Mouse (Mus musculus): ENCODE results near the gene Olfr1490.
"Not testable (repeated sequence)": the region's sequence is repeated elsewhere in the genome, so short reads cannot be mapped to it uniquely, and the experiment has no call there.

The Olfr1490 gene

DNA sequence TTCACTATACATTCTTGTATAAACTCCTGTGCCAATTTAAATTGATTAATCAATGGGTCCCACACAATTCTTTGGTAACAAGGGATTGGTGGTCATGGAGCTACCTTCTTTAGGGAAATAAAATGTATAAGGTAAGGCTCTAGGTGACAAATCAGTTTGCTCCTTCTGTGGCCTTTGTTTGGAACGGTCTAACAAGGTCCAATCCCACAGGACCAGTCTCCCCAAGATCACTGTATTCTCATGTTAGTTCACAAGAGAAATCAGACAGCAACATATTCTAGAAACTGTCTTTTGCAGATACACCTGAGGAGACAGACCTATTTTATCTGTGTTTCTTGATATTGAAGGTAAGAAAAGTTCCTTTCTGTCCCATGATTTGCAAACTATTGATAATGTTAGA is at the start of gene Olfr1490:
Gene Olfr1490 (plus strand): TSS at position 301 of the 400 bp plus-strand sequence.
- no peak for ATAC-seq (ENCODE audit: insufficient number of reproducible peaks, low FRiP score, low TSS enrichment)

DNA sequence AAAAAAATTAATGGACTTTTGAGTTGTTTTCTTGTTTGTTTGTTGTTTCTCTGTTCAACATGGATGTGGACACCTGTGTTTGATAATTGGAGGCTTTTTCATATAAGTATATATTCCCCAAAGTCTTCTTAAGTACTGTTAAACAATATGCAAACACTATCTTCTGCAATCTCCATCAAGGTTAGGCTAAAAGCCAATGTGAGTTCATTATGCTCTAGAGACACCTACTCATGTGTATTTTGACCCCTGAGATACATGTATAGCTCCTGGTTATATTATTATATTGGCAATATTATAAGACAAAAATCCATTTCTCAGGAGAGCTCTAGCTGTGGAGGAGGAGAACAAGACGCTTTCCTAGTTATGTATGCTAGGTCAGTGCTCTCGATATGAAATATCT is 33.8 kb upstream of the Olfr1490 start, which contains the start of gene Olfr1487:
Gene Olfr1487 (plus strand): TSS at position 301 of the 400 bp plus-strand sequence.
- ATAC-seq (ENCODE audit: insufficient number of reproducible peaks, low FRiP score, low TSS enrichment) = not testable (repeated sequence)

DNA sequence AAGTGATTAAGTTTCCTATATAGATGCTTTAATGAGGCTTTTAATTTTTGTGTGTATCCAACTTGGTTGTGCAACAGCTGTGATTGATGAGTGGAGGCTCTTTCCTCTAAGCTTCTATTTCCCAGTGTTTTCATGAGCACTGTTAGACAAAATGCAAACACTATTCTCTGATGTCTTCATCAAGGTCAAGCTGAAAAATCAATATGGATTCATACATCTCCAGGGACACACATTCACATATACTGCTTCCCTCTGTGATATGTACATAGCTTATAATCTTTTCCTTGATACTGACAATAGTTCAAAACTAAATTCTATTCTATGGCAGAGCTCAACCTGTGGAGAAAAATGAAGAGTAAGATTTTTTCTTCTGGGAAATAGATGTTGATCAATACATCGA is 19.6 kb upstream of the Olfr1490 start, which contains the start of gene Olfr1489:
Gene Olfr1489 (plus strand): TSS at position 301 of the 400 bp plus-strand sequence.
- no peak for ATAC-seq (ENCODE audit: insufficient number of reproducible peaks, low FRiP score, low TSS enrichment)

DNA sequence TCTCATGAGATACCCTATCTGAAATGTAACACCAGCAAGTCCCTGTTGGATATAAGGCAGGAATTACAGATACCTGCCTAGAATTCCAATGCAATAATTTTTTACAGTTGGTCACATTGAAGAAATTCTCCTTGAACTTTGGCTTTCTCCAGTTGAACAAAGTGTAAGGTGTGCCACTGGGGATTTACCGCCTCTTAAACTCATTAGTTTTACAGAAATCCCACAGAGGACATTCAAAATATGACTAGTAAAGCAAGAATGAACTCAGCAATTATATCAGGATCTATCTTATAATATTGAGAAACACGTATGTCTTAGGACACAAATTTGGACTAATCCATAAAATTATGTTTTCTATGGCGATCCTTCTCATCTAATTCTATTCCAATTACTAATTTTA is 46.1 kb downstream of the Olfr1490 start, which contains the start of gene Olfr1491:
Gene Olfr1491 (plus strand): TSS at position 301 of the 400 bp plus-strand sequence.
- no peak for ATAC-seq (ENCODE audit: insufficient number of reproducible peaks, low FRiP score, low TSS enrichment)
